Comparison of ENCODE assay signal across 21 mouse cellular contexts in the genomic region with DNA sequence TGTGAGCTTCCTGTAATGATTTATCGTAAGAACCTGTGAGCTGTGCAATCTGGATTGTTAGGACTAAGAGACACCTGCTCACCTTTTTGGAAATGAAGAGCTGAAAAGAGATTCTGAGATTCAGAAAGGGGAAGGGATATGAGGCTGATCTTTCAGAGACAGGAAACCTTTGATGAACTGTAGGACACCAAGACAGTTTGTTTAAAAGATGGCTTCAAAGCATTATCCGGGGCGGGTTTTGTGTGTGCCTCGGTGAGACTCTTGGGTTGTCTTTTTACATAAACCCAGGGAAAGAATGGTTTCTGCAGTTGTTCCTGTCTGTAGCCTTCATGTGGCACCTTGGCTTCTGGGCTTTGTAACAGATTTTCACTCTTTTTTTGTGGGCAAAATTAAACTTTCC. TPM values are rescaled to one million over a fixed set of nuclear protein-coding genes. Genes with fewer than 3 reads are reported as not detected.
"Had no signal": no experiment of that assay in that cellular context is flagged by ENCODE, and none has a peak within 500 bp of the region (broad histone marks: within the 10 kb centered on the region; RNA-seq: fewer than 3 reads in every experiment).

No protein-coding gene starts in this region.

- ATAC-seq: midbrain, embryonic 15.5 days had no signal

- H3K36me3 ChIP-seq: midbrain, embryonic 10.5 days; midbrain, embryonic 12.5 days; midbrain, embryonic 15.5 days; neural tube, embryonic 13.5 days; neural tube, embryonic 15.5 days; stomach, embryonic 15.5 days had no signal

- H3K9ac ChIP-seq: liver, embryonic 14.5 days; lung, embryonic 14.5 days; midbrain, embryonic 12.5 days; midbrain, embryonic 15.5 days; neural tube, embryonic 13.5 days; neural tube, embryonic 15.5 days; stomach, embryonic 15.5 days had no signal

- DNase-seq: lung, adult 18-20 months; lung, embryonic 14.5 days; lung, postnatal 10 days; lung, postnatal 4 days; retina, postnatal 1 day; right cerebral cortex, adult 18-20 months; right cerebral cortex, postnatal 25 days; right cerebral cortex, postnatal 4 days; spleen, adult 18-20 months; thymus, postnatal 25 days; thymus, postnatal 4 days had no signal

- H3K4me1 ChIP-seq: midbrain, embryonic 10.5 days had no signal

- H3K27me3 ChIP-seq: midbrain, embryonic 12.5 days; midbrain, embryonic 15.5 days; neural tube, embryonic 13.5 days; neural tube, embryonic 15.5 days; stomach, embryonic 15.5 days had no signal

- H3K27ac ChIP-seq: liver, embryonic 14.5 days; midbrain, embryonic 10.5 days; midbrain, embryonic 12.5 days; midbrain, embryonic 15.5 days; neural tube, embryonic 13.5 days; neural tube, embryonic 15.5 days; stomach, embryonic 15.5 days; stomach, postnatal 0 days had no signal

- H3K4me3 ChIP-seq: midbrain, embryonic 10.5 days; midbrain, embryonic 12.5 days; midbrain, embryonic 15.5 days; neural tube, embryonic 13.5 days; neural tube, embryonic 15.5 days; stomach, embryonic 15.5 days had no signal

- H3K9me3 ChIP-seq: midbrain, embryonic 10.5 days; midbrain, embryonic 12.5 days; midbrain, embryonic 15.5 days; neural tube, embryonic 13.5 days; neural tube, embryonic 15.5 days; stomach, embryonic 15.5 days had no signal

- H3K4me2 ChIP-seq: lung, embryonic 14.5 days; midbrain, embryonic 12.5 days; midbrain, embryonic 15.5 days; neural tube, embryonic 13.5 days; neural tube, embryonic 15.5 days; stomach, embryonic 15.5 days had no signal

RNA-seq across cellular contexts. Expression of gene Erich3, which starts 30.2 kb away (rescaled TPM):
- polyA plus RNA-seq: liver, embryonic 16.5 days; lung, embryonic 14.5 days; small intestine, adult 2 months had no signal
